Mouse (Mus musculus): ENCODE results near the gene Hoxc8. TPM values are rescaled to one million over a fixed set of nuclear protein-coding genes. Genes with fewer than 3 reads are reported as not detected.

Gene Hoxc8
- polyA plus RNA-seq, 1 experiment from 2014 or later, result not detected

DNA sequence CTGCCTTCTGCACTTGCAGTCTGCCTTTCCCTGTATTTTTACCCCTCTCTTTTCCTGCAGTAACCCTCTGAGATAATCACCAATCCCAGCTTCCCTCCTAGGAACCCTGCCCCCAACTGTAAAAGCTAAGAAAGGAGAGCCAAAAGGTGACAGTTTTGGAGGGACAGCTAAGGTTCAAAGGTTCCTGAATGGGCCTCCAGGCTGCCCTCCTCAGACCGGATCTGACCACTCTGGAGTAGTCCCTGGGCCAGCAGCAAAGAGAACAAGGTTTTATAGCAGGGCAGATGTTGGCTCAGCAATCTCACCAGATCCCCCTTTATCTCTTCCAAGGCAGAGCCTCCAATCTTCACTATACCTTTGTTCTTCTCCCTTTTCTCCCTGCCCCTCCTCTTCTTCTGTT, 51.8 kb downstream of the Hoxc8 start:
- WGBS, result 8% methylated on average over 1 of the region's 1 CpGs
- Histone ChIP-seq H3K27ac (replicated peaks) (no peak overlapping the region), H3K9me3 (no peaks in the 10 kb centered on the region), H3K4me3 (no peak overlapping the region), H3K4me1 (no peaks in the 10 kb centered on the region), H3K9ac (no peak overlapping the region), H3K4me2 (no peak overlapping the region), H3K27me3 (replicated peaks) (peaks cover 100% of the 10 kb centered on the region), H3K36me3 (no peaks in the 10 kb centered on the region)
- ATAC-seq (ENCODE audit: extremely low read depth, insufficient number of reproducible peaks, low FRiP score, low TSS enrichment), result no peak

MicroRNAs within 50 kb of the gene (microRNA counts, 519-probe panel; counts per million panel counts)
- 209 counts per million, percentile 61 among the panel's probes with 10 or more counts for microRNA mmu-miR-615-3p
- microRNA mmu-miR-615-5p, result 209 counts per million, percentile 61 among the panel's probes with 10 or more counts

Small RNA genes within 50 kb of the gene (microRNA-seq; reads per million reads assigned to microRNA genes)
- 6.3 reads per million, percentile 22 among the genes with 10 or more reads in this experiment for gene Mir196a-2
- gene Mir615, result 73.0 reads per million, percentile 51 among the genes with 10 or more reads in this experiment

Other genes starting within 250 kb of the Hoxc8 start
- 0.13 TPM in 1 of 2 replicates, not detected in the other for gene Hoxc13, start 69.5 kb upstream of the Hoxc8 start, polyA plus RNA-seq (2015; fragmentation: Nextera tagmentation; extraction: Ambion mirVana)
- not detected in 2 replicates for gene Hoxc12, start 53.9 kb upstream of the Hoxc8 start, polyA plus RNA-seq (2015; fragmentation: Nextera tagmentation; extraction: Ambion mirVana)
- gene Hoxc11, start 36.2 kb upstream of the Hoxc8 start, polyA plus RNA-seq (2015; fragmentation: Nextera tagmentation; extraction: Ambion mirVana), result not detected in 2 replicates
- gene Hoxc10, start 23.8 kb upstream of the Hoxc8 start, polyA plus RNA-seq (2015; fragmentation: Nextera tagmentation; extraction: Ambion mirVana), result not detected in 2 replicates
- gene Hoxc5, start 23.2 kb upstream of the Hoxc8 start, polyA plus RNA-seq (2015; fragmentation: Nextera tagmentation; extraction: Ambion mirVana), result 0.57 and 1.6 TPM in 2 replicates
- not detected in 2 replicates for gene Hoxc9, start 14.2 kb upstream of the Hoxc8 start, polyA plus RNA-seq (2015; fragmentation: Nextera tagmentation; extraction: Ambion mirVana)
- gene Hoxc6, start 7.7 kb downstream of the Hoxc8 start, polyA plus RNA-seq (2015; fragmentation: Nextera tagmentation; extraction: Ambion mirVana), result 0.22 and 0.25 TPM in 2 replicates
- gene Hoxc4, start 28.3 kb downstream of the Hoxc8 start, polyA plus RNA-seq (2015; fragmentation: Nextera tagmentation; extraction: Ambion mirVana), result 0.39 and 0.98 TPM in 2 replicates
- 15.8 and 16.2 TPM in 2 replicates for gene Smug1, start 176.5 kb downstream of the Hoxc8 start, polyA plus RNA-seq (2015; fragmentation: Nextera tagmentation; extraction: Ambion mirVana)
- 91.9 and 97.2 TPM in 2 replicates for gene Cbx5, start 249.2 kb downstream of the Hoxc8 start, polyA plus RNA-seq (2015; fragmentation: Nextera tagmentation; extraction: Ambion mirVana)
- gene Hnrnpa1, start 249.8 kb downstream of the Hoxc8 start, polyA plus RNA-seq (2015; fragmentation: Nextera tagmentation; extraction: Ambion mirVana), result 500 and 519 TPM in 2 replicates